Mouse (Mus musculus): Measurements from ENCODE around the gene Sh2d2a.
"Not testable (repeated sequence)": the region's sequence is repeated elsewhere in the genome, so short reads cannot be mapped to it uniquely, and the experiment has no call there.

GRCm38 (mm10) chr3:87824206-87824605 is 22.3 kb upstream of the Sh2d2a start, which contains the start of gene Pear1:
- TF ChIP-seq CTCF (conservative IDR thresholded peaks at IDR 0.05; ENCODE audit: insufficient read depth, insufficient read length, low read depth, low read length); POLR2A (IDR thresholded peaks at IDR 0.05; ENCODE audit: low read depth, low read length): not testable (repeated sequence)

Data from kidney, adult 2 months (tissue).